Mouse (Mus musculus): ENCODE measurements around the gene Barhl1.

DNA sequence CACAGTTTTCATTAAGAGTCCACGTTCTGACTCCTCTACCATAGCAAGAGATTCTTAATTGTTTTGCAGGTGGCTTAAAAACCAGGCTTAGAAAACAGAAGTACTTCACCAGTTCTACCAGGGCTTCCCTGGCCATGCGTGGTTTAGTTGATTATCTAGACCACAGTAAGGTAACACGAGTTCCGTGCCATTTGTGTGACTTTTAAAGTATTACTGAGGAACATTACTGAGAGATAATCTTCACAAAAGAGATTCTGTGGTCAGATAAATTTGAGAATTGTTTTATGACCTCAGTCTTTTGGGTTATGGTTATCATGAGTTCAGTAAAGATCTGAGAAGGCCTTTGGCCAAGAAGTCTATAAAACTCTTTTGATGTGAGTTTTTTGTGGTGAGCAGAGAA, 57.2 kb downstream of the Barhl1 start:
- TF ChIP-seq CTCF (IDR thresholded peaks at IDR 0.05; ENCODE audit: low read depth, low read length) (no peak), POLR2A (IDR thresholded peaks at IDR 0.05; ENCODE audit: extremely low read depth, insufficient read depth, low read length) (no peak)

Data from liver, adult 2 months (tissue).